Mouse (Mus musculus) heart, embryonic 14.5 days (tissue): ENCODE measurements around the gene Fntb. TPM values are rescaled to one million over a fixed set of nuclear protein-coding genes. Genes with fewer than 3 reads are reported as not detected.

Experiments
- ATAC-seq: fragments of 200-750 bp; cut with Nextera tagmentation; 2 replicates; pipeline ENCODE4 v1.8.0; 2017; ENCODE audit warnings: low read depth, moderate TSS enrichment; ENCODE audit not compliant: insufficient number of reproducible peaks, insufficient read depth, low FRiP score
- H3K27ac ChIP-seq, 2 experiments: fragments of 200-500 bp in 1 of 2; fragments of 300-500 bp in 1 of 2; sonication (generic) in 1 of 2; replicated peaks in 1 of 2; 2 replicates each; pipeline ENCODE4 v1.5.1; 2012 to 2014; ENCODE audit warnings: low read depth in 2 of 2, low read length in 2 of 2, control low read depth in 1 of 2, mild to moderate bottlenecking in 1 of 2, mixed read lengths in 1 of 2; ENCODE audit not compliant: control insufficient read depth in 1 of 2, insufficient read depth in 1 of 2
- H3K27me3 ChIP-seq: fragments of 300-500 bp; sonication (generic); 2 replicates; pipeline ENCODE4 v1.6.1; 2014; ENCODE audit warnings: mild to moderate bottlenecking, low read length, control low read depth; ENCODE audit not compliant: control insufficient read depth, insufficient read depth
- H3K36me3 ChIP-seq: fragments of 300-500 bp; sonication (generic); 2 replicates; pipeline ENCODE4 v1.6.1; 2014; ENCODE audit warnings: mild to moderate bottlenecking, control low read depth, low read length, mixed read lengths; ENCODE audit not compliant: control insufficient read depth, insufficient read depth
- H3K4me1 ChIP-seq, 2 experiments: fragments of 200-500 bp in 1 of 2; fragments of 300-500 bp in 1 of 2; sonication (generic) in 1 of 2; 2 replicates each; pipeline ENCODE4 v1.6.1; 2012 to 2014; ENCODE audit warnings: low read length in 2 of 2, control low read depth in 1 of 2, mixed read lengths in 1 of 2; ENCODE audit not compliant: control insufficient read depth in 2 of 2, insufficient read depth in 2 of 2
- H3K4me2 ChIP-seq: fragments of 300-500 bp; sonication (generic); 2 replicates; pipeline ENCODE4 v1.6.1; 2014; ENCODE audit warnings: mild to moderate bottlenecking, low read length
- H3K4me3 ChIP-seq, 2 experiments: fragments of 200-500 bp in 1 of 2; fragments of 300-500 bp in 1 of 2; sonication (generic) in 1 of 2; 2 replicates each; pipeline ENCODE4 v1.5.1; 2012 to 2014; ENCODE audit warnings: low read length in 2 of 2, mild to moderate bottlenecking in 2 of 2, control low read depth in 1 of 2, low read depth in 1 of 2, moderate library complexity in 1 of 2; ENCODE audit not compliant: control insufficient read depth in 1 of 2, insufficient read depth in 1 of 2
- H3K9ac ChIP-seq: fragments of 300-500 bp; sonication (generic); 2 replicates; pipeline ENCODE4 v1.6.1; 2014; ENCODE audit warnings: mild to moderate bottlenecking, low read length
- H3K9me3 ChIP-seq: fragments of 300-500 bp; sonication (generic); 2 replicates; pipeline ENCODE4 v1.6.1; 2016; ENCODE audit warnings: low read length, control low read depth; ENCODE audit not compliant: control insufficient read depth
- WGBS: fragments of 180-500 bp; shearing (Covaris S2); extraction: QIAGEN DNeasy Blood & Tissue Kit; methylation state at CpG from one replicate; pipeline ENCODE4 v1.1.7; 2014; 5-methylcytosine and 5-hydroxymethylcytosine counted together
- polyA plus RNA-seq: library from polyadenylated mRNA; unstranded; fragments of >200 nt; fragmentation: Nextera tagmentation; extraction: Ambion mirVana; gene quantifications from 2 replicates; pipeline ENCODE4 v1.2.1, GENCODE M21; 2014

Fntb gene
- polyA plus RNA-seq, 1 experiment from 2014 or later, result 24.5 TPM

- 0 out of 2 replicates have a peak, but pooled peaks have one; percentile 5 for ATAC-seq
- no peaks in the 10 kb centered on the region for H3K27me3 ChIP-seq
- no peaks in the 10 kb centered on the region for H3K9me3 ChIP-seq
- WGBS, result 21% methylated on average over 20 of the region's 20 CpGs
- no peaks in the 10 kb centered on the region for H3K36me3 ChIP-seq
- H3K27ac ChIP-seq, result peak overlapping the region; percentile 78 to 87
- H3K4me1 ChIP-seq, result peaks cover 6 to 8% of the 10 kb centered on the region in 2 experiments; a peak in 3 of 4 replicates
- peak overlapping the region; percentile 77 for H3K9ac ChIP-seq
- peak overlapping the region; percentile 54 to 86 for H3K4me3 ChIP-seq
- peak overlapping the region; percentile 77 for H3K4me2 ChIP-seq
Measured at GRCm38 (mm10) chr12:76765901-76766630, 677 bp downstream of the Fntb start.

- Histone ChIP-seq H3K4me2 (no peak overlapping the region), H3K27ac (no peak overlapping the region), H3K36me3 (no peaks in the 10 kb centered on the region), H3K27me3 (no peaks in the 10 kb centered on the region), H3K9me3 (no peaks in the 10 kb centered on the region), H3K4me1 (peaks cover 10 to 13% of the 10 kb centered on the region in 2 experiments), H3K4me3 (no peak overlapping the region), H3K9ac (no peak overlapping the region)
- WGBS, result 86% methylated on average over 5 of the region's 5 CpGs
- no peak for ATAC-seq
Measured at GRCm38 (mm10) chr12:76770841-76771500, 5.6 kb downstream of the Fntb start.

DNA sequence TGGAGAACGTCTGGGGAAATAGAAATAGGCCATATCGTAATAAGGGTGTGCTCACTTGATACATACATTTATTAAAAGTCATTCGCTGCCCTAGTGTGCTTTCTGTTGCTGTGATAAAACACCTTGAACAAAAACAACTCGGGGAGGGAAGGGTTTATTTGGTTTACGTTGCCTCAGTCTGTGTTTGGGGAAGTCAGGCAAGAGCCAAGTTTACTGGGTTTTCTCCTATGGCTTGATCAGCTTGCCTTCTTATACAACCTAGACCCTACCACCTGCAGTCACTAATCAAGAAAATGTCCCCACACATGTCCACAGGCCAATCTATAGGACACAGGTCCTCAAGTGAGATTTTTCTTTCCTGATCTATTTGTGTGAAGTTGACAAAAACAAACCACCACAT is 6.2 kb downstream of the Fntb start:
- 87% methylated on average over 5 of the region's 5 CpGs for WGBS
- Histone ChIP-seq H3K4me1 (peaks cover 4 to 8% of the 10 kb centered on the region in 2 experiments), H3K27me3 (no peaks in the 10 kb centered on the region), H3K4me3 (no peak overlapping the region), H3K9ac (no peak overlapping the region), H3K9me3 (no peaks in the 10 kb centered on the region), H3K4me2 (no peak overlapping the region), H3K36me3 (no peaks in the 10 kb centered on the region), H3K27ac (no peak overlapping the region)
- no peak for ATAC-seq

DNA sequence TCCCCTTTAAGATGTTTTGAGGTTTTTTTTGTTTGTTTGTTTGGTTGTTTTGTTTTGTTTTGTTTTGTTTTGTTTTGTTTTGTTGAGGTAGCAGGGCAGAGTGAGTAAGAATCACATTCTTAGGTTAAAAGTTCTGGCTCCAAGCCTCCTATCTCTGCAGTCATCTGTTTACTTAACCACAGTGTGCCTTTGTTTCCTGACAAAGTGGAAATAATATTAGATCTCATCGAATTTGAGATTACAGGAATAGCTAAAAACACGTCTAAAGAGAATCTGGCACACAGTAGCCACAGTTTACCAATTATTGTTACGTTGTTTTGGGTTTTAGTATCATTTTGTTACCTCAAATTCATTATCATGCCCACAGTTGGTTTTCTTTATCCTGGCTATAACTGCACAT is 9.3 kb downstream of the Fntb start:
- Histone ChIP-seq H3K4me2 (no peak overlapping the region), H3K4me3 (no peak overlapping the region), H3K27ac (peak overlapping the region in 1 of 2 experiments; percentile 55; a peak in 1 of 4 replicates), H3K27me3 (no peaks in the 10 kb centered on the region), H3K4me1 (peaks cover 4 to 6% of the 10 kb centered on the region in 2 experiments; a peak in 3 of 4 replicates), H3K9ac (no peak overlapping the region), H3K36me3 (peaks cover 9% of the 10 kb centered on the region), H3K9me3 (0 out of 2 replicates have a peak, but pooled peaks cover 2% of the 10 kb centered on the region)
- 70% methylated on average over 3 of the region's 3 CpGs for WGBS
- no peak for ATAC-seq

- ATAC-seq, result no peak
- no peak overlapping the region for H3K4me3 ChIP-seq
- 38% methylated on average over 4 of the region's 4 CpGs for WGBS
- no peaks in the 10 kb centered on the region for H3K27me3 ChIP-seq
- peaks cover 4 to 6% of the 10 kb centered on the region in 2 experiments; a peak in 3 of 4 replicates for H3K4me1 ChIP-seq
- no peak overlapping the region for H3K4me2 ChIP-seq
- H3K9ac ChIP-seq, result no peak overlapping the region
- peaks cover 13% of the 10 kb centered on the region for H3K36me3 ChIP-seq
- H3K9me3 ChIP-seq, result 0 out of 2 replicates have a peak, but pooled peaks cover 2% of the 10 kb centered on the region
- peak overlapping the region; percentile 5 to 55; a peak in 3 of 4 replicates for H3K27ac ChIP-seq
Measured at GRCm38 (mm10) chr12:76775132-76775531, 9.7 kb downstream of the Fntb start.

DNA sequence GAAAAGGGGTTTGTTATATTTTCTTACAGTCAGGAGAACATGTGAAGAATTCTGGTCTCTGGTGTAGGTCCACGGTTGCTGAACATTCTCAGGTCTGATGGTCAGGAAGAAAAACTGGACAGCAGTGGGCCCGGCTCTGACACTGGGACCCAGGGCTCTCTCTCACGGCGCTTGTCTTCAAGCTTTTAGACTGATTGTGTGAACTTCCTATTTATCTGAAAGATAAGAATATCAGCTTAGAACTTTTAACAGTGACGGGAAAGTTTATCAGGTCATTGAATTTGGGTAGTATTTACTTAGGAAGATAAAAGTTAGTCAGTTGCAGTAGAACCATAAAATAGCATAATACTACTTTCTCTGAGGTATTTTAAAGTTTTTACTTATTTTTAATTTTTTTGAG is 11.5 kb downstream of the Fntb start:
- Histone ChIP-seq H3K9me3 (0 out of 2 replicates have a peak, but pooled peaks cover 2% of the 10 kb centered on the region), H3K36me3 (peaks cover 14% of the 10 kb centered on the region), H3K27me3 (no peaks in the 10 kb centered on the region), H3K27ac (no peak overlapping the region), H3K4me2 (no peak overlapping the region), H3K9ac (no peak overlapping the region), H3K4me1 (peaks cover 6 to 7% of the 10 kb centered on the region in 2 experiments; a peak in 3 of 4 replicates), H3K4me3 (no peak overlapping the region)
- 42% methylated on average over 5 of the region's 5 CpGs for whole genome bisulfite sequencing
- ATAC-seq, result no peak

DNA sequence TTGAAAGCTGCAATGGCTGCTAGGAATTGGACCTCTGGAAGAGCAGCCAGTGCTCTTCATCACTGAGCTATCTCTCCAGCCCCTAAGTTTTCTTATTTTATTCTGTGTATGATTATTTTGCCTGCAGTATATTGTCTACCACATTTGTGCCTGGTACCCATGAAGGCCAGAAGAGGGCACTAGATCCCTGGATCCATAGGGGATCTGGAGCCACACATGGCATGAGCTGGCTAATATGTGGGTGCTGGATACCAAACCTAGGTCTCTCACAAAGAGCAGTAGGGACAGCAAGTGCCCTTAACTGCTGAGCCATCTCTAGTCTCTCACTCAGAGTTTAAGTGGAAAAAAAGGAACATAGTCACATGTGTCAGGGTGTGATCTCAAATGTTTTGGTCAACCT is 12.5 kb downstream of the Fntb start:
- Histone ChIP-seq H3K4me3 (no peak overlapping the region), H3K27me3 (no peaks in the 10 kb centered on the region), H3K36me3 (peaks cover 14% of the 10 kb centered on the region), H3K27ac (no peak overlapping the region), H3K9ac (no peak overlapping the region), H3K4me2 (no peak overlapping the region), H3K9me3 (0 out of 2 replicates have a peak, but pooled peaks cover 2% of the 10 kb centered on the region), H3K4me1 (peaks cover 7 to 9% of the 10 kb centered on the region in 2 experiments; a peak in 3 of 4 replicates)
- ATAC-seq, result no peak
